Mouse (Mus musculus) urinary bladder, postnatal 4 days (tissue): ENCODE measurements around the gene Ptpro.

Experiments
- DNase-seq, 2 experiments: peaks; one replicate each; pipeline ENCODE4 v3.0.0; 2021 to 2022; ENCODE audit warnings: low spot score in 2 of 2

The Ptpro gene

GRCm38 (mm10) chr6:137294973-137295820 lies 43.1 kb downstream of the Ptpro start:
- no peak for DNase-seq

- no peak for DNase-seq
Measured at GRCm38 (mm10) chr6:137302561-137302960, 50.4 kb downstream of the Ptpro start.

GRCm38 (mm10) chr6:137303824-137304223 lies 51.7 kb downstream of the Ptpro start:
- DNase-seq = no peak

DNA sequence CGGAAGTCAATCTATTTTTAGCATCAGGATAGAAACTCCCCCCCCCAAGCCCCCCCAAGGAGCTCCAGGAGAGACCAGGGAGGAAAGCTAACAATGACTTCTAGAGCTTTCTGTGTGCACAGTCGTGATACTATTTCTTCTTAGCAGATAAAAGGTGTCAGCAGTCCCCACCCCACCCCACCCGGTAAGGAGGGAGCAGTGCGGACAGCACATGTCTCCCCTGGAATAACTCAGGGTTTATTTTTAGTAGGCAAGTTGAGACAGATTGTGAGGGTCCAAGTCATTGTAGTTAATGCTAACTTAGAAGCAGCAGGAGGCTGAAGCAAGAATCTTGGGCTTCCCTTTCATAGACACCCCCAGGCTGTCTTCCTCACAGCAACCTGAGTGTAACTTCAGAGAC lies 63.1 kb downstream of the Ptpro start:
- no peak for DNase-seq

- no peak for DNase-seq
Measured at GRCm38 (mm10) chr6:137316358-137316757, 64.2 kb downstream of the Ptpro start.

- no peak for DNase-seq
Measured at GRCm38 (mm10) chr6:137317509-137317908, 65.4 kb downstream of the Ptpro start.

DNA sequence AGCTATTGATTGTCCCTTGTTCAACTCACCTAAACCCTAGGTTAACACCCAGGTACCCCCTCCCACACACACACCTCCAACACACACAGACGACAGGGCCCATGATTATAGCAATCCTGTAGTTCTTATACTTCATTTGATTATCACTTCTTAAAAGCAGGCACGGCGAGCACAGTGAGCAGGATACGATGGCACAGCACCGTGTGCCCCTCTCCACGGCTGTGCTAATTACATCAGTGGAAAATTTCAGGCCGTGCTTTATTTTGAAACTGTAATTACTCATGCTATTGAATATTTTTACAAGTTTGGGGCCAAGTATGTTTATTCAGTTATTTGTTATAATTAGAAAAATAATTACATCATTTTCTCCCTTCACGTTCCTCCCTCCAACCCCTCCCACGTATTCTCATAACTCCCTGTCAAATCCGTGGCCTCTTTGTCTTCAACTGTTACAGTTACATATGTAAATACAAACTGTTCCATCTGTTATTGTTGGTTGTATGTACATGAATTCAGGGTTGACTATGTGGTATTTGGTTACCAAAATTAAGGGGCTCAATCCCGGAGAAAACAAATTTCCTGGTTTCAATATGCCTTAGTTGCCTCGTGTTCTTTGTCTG lies 66.2 kb downstream of the Ptpro start:
- DNase-seq = no peak

DNA sequence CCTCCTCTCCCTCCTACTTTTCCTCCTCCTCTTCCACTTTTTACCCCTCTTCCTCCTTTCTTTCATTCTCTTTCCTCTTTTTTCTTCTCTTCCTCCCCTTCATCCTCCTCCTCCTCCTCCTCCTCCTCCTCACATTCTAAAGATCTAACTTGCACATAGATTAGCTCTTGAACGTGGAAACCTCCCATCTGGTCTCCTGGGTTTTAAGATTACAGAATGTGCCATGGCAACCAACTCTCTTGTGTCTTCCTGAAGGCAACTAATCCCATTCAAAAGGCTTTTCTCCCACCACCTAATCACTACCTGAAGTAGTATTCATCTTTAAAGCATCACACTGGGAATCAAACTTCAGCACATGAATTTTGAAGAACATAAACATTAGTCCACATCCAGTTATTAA lies 67.5 kb downstream of the Ptpro start:
- no peak for DNase-seq

- no peak for DNase-seq
Measured at GRCm38 (mm10) chr6:137327718-137328117, 75.6 kb downstream of the Ptpro start.

DNA sequence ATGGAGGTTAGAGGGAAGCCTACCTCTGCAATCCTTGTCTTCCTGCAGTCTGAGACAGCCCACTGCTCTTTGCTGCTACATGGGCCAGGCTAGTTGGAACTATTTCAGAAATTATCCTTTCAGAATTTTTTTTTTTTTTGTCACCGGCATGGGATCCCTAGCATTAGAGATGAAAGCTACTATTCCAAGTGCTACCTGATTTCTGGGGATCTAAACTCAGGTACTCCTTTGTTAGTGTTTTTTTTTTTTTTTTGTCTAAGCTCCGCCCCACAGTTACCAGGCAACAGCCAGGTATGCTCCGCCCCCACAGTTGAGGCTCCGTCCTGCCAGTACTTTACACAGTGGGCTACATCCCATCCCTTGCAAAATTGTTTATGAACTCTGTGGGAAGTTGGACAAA lies 76.1 kb downstream of the Ptpro start:
- DNase-seq = no peak

DNA sequence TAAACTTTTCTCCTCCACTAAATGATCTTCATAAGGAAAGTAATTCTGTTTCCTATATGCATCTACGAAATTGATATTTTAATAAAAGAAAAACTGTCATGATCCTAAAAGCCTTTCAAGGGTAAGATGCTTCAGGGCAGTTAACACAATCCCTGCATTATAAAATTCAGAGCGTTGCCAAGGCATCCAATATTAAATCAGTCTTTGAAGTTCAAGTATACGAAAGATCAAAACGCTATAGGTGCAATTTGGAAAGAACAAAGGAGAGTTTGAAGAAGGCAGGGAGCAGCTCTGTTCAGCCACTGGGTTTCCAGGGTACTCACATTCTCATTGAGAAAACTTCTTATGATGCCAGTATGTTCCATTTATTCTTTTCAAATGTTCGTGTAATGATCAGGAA lies 78.7 kb downstream of the Ptpro start:
- no peak for DNase-seq

DNA sequence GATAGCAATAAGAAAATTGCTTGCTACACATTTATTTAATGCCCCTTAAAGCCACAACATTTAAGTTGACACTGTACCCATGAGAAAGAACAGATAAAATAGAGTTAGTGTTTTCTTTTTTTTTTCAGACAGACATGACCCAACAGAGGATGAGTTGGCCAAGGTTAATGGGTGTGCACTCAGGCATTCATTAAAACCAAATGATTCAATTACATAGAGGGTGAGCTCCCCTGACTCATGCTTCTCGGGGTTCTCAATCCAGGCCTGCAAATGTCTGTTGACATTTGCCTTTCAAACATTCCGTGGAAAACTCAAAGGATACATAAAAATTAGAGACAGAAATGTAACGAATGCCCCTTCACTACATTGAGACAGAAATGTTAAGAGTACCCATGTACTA lies 79.7 kb downstream of the Ptpro start:
- DNase-seq = no peak

- no peak for DNase-seq
Measured at GRCm38 (mm10) chr6:137339071-137339470, 87.0 kb downstream of the Ptpro start.

- DNase-seq = no peak
Measured at GRCm38 (mm10) chr6:137343688-137344441, 91.7 kb downstream of the Ptpro start.

GRCm38 (mm10) chr6:137360166-137360565 lies 108.0 kb downstream of the Ptpro start:
- no peak for DNase-seq

GRCm38 (mm10) chr6:137362216-137362615 lies 110.1 kb downstream of the Ptpro start:
- no peak for DNase-seq

DNA sequence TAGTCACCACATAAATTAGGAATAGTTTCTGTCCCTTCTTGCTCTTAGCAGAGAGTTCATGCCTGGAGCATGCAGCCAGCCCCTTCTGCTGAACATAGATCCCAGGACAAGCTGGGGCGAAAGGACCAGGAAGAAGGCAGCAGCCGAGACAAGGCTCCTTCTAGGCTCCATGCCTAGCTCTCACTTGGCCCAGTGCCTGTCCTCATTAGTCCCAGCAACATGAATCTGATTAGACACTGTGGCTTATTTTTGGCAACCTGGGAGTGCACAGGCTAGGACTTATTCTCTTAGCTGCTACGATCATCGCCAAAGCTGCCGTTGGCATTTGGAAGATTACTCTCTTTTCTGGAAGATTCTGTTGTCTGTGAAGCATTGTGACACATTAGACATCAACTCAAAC lies 112.6 kb downstream of the Ptpro start:
- no peak for DNase-seq

- DNase-seq = no peak
Measured at GRCm38 (mm10) chr6:137365637-137366036, 113.5 kb downstream of the Ptpro start.

- DNase-seq = no peak
Measured at GRCm38 (mm10) chr6:137370745-137371144, 118.6 kb downstream of the Ptpro start.

DNA sequence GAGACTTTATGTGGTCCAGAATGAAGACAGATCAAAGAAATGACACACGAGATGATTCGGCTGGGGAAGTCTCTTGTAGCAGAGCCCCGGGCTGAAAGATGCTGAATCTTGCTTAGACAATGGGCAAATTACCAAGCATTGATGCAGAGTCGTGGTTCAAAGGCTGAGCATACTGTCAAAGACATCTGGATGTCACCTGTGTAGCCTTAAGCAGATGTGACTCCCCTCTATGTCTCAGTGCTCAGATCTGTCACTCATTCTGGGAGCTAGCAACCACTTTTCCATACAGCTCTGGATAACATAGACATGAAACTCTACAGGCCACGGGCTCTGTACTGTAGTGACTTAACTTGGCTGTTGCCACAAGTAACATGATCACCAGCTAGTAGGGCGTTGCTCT lies 119.3 kb downstream of the Ptpro start:
- no peak for DNase-seq

GRCm38 (mm10) chr6:137373920-137374319 lies 121.8 kb downstream of the Ptpro start:
- no peak for DNase-seq

DNA sequence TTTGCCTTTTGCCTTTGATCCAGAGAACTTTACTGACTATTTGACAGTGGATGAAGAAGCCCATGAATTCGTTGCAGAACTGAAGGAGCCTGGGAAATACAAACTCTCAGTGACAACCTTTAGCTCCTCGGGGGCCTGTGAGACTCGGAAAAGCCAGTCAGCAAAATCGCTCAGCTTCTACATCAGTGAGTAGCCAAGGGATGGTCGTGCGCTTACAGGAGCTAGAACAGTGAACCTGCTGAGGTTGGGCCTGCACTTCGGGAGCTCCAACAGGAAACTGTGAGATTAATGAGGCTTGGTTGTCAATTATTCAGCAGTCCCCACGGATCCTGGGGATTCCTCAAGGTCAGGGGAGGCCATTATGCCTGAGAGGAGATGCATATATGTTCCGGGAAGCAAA lies 130.4 kb downstream of the Ptpro start:
- no peak for DNase-seq

DNA sequence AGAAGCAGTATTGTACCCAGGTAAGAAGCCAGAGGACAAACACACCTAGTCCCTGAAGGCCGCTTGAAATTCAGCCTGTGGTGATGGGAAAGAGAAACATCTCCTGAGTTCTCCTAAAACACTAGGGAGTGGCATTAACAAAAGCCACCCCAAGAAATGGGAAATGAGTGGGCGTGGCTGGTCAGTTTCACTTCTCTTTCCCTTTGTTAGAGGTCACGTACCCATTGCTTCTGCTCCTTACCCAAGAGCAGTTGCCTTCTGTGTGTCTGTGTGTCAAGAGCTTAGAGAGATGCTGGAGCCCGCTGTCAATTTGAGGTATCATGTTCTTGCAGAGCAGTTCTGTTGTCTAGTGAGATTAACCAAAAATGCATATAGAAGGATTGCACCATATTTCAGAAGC lies 134.2 kb downstream of the Ptpro start:
- DNase-seq = no peak
